Mouse (Mus musculus): ENCODE measurements around the gene Defb36. TPM values are rescaled to one million over a fixed set of nuclear protein-coding genes. Genes with fewer than 3 reads are reported as not detected.

Defb36 gene
- polyA plus RNA-seq, 1 experiment: not detected

DNA sequence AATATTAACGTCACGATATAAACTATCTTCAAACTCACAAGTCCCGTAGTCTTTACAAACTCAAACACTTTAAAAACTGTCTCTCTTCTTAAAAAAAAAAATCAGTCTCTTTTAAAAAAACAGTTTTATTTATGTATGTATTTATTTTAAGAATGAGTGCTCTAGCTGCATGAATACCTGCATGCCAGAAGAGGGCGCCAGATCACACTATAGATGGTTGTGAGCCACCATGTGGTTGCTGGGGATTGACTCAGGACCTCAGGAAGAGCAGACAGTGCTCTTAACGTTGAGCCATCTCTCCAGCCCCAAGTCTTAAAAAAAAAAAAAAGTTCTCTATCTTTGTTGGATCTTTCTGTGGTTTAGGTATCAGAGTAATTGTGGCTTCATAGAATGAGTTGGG is 13.2 kb downstream of the Defb36 start:
- no peak overlapping the region for H3K4me3 ChIP-seq (ENCODE audit: insufficient read depth, low read length)
- no peaks in the 10 kb centered on the region for H3K4me1 ChIP-seq (ENCODE audit: control insufficient read depth, insufficient read depth, low read length)
- H3K27ac ChIP-seq (ENCODE audit: insufficient read depth, low read length): no peak overlapping the region
- no peak for TF ChIP-seq POLR2A (IDR thresholded peaks at IDR 0.05; ENCODE audit: extremely low read depth, insufficient read depth, low read length)
- TF ChIP-seq CTCF (IDR thresholded peaks at IDR 0.05; ENCODE audit: extremely low read depth, insufficient read depth, low read length): 0 out of 2 replicates have a peak, but pooled peaks have one; percentile 12

DNA sequence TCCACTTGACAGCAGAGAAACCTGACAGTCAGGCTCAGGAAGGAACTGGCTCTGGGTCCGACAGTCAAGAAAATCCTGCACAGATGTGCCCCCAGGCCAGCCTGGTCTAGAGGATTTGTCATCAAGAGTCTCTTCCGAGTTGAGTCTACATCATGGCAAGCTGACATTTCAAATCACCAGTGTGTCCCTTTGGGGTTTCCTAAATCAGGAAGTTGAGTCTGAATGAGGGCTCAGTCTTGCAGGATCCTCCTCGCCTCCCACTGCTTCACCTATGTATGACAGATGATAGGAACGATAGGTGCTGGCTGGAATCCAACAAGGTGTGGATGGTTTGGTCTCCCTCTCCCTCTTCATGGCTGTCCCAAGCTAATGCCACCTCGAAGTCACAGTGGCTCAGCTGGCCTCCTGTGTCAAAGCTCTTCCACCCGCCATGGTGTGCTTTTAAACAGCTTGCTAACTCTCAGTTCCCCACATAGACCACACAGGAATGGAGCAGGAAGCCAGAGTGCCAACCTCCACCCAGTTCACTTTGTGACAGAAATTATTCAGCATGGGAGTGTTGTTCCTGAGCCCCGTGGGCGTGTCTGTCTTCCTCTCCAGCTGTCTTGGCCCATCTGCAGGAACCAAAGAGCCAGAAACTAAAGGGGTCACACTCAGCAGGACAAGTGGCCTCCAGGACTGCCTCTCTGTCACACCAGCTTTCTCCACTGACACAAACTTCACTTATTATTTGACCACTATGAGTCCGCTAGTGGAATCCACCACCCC is 16.4 kb downstream of the Defb36 start:
- no peak overlapping the region for H3K27ac ChIP-seq (ENCODE audit: insufficient read depth, low read length)
- no peaks in the 10 kb centered on the region for H3K4me1 ChIP-seq (ENCODE audit: control insufficient read depth, insufficient read depth, low read length)
- H3K4me3 ChIP-seq (ENCODE audit: insufficient read depth, low read length): no peak overlapping the region
- no peak for TF ChIP-seq CTCF (IDR thresholded peaks at IDR 0.05; ENCODE audit: extremely low read depth, insufficient read depth, low read length)
- TF ChIP-seq POLR2A (IDR thresholded peaks at IDR 0.05; ENCODE audit: extremely low read depth, insufficient read depth, low read length): no peak

DNA sequence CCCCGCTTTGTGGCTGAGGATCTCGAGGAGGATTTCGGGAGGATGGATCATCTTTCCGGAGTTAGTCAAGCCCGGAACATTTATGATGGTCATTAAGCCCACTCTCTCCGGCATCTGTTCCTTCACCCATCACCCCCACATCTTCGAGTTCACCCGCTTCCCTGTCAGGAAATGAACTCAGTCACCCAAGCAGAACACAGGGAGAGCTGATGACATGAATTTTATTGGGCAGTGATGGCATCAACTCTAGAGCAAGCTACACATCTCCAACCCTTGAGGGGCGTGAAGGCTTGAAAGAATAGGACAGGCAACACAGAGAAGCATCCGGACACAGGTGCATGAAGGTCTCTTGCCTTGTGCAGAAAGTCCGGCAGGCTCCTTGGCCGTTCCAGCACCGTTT is 18.0 kb downstream of the Defb36 start:
- H3K27ac ChIP-seq (ENCODE audit: insufficient read depth, low read length): no peak overlapping the region
- H3K4me3 ChIP-seq (ENCODE audit: insufficient read depth, low read length): no peak overlapping the region
- H3K4me1 ChIP-seq (ENCODE audit: control insufficient read depth, insufficient read depth, low read length): no peaks in the 10 kb centered on the region
- TF ChIP-seq POLR2A (IDR thresholded peaks at IDR 0.05; ENCODE audit: extremely low read depth, insufficient read depth, low read length) (no peak), CTCF (IDR thresholded peaks at IDR 0.05; ENCODE audit: extremely low read depth, insufficient read depth, low read length) (no peak)

DNA sequence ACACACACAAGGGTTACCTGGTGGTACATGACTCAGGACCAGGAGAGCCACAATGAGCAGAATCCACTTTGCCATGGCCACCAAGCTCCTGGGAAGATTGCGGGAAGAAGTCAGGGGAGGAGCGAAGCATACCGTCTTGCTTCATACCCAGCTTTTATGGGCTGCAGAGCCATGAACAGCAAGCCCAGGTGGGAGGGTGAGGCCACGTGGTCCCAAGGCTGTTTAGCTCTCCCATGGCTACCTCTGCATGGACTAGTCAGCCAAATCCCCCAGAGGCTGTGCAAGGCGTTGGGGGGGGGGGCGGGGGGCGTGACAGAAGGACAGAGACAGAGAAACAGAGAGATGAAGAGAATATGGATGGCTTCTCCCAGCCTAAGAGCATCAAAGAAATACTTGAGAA is 18.8 kb downstream of the Defb36 start, which contains the start of gene Defb25:
Gene Defb25, minus strand, starts transcription at position 101 of the 400 bp plus-strand sequence.
- H3K27ac ChIP-seq (ENCODE audit: insufficient read depth, low read length): no peak within 1 kb of the TSS
- no peaks in the 10 kb centered on the region for H3K4me1 ChIP-seq (ENCODE audit: control insufficient read depth, insufficient read depth, low read length)
- TF ChIP-seq CTCF (IDR thresholded peaks at IDR 0.05; ENCODE audit: extremely low read depth, insufficient read depth, low read length) (no peak), POLR2A (IDR thresholded peaks at IDR 0.05; ENCODE audit: extremely low read depth, insufficient read depth, low read length) (no peak)
- no peak within 1 kb of the TSS for H3K4me3 ChIP-seq (ENCODE audit: insufficient read depth, low read length)

DNA sequence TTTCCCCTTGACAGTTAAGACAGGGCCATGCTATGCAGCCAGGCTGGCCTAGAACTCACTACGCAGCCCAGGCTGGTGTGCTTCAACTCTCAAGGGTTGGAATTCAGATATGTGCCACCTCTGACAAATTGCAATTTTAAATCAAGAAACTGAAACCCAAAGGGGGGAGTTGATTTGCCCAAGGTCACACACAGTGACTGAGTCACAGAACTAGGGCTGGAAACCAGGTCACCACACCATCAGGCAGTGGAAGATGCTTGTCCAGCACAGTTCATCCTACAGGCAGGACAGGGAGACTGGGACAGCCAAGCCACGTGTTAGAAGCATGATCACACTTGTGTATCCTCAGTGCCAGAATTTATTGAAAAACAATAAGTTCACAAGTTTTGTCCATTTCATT is 20.4 kb downstream of the Defb36 start:
- Histone ChIP-seq H3K4me3 (ENCODE audit: insufficient read depth, low read length) (no peak overlapping the region), H3K27ac (ENCODE audit: insufficient read depth, low read length) (no peak overlapping the region), H3K4me1 (ENCODE audit: control insufficient read depth, insufficient read depth, low read length) (no peaks in the 10 kb centered on the region)
- TF ChIP-seq POLR2A (IDR thresholded peaks at IDR 0.05; ENCODE audit: extremely low read depth, insufficient read depth, low read length): no peak
- TF ChIP-seq CTCF (IDR thresholded peaks at IDR 0.05; ENCODE audit: extremely low read depth, insufficient read depth, low read length): no peak

DNA sequence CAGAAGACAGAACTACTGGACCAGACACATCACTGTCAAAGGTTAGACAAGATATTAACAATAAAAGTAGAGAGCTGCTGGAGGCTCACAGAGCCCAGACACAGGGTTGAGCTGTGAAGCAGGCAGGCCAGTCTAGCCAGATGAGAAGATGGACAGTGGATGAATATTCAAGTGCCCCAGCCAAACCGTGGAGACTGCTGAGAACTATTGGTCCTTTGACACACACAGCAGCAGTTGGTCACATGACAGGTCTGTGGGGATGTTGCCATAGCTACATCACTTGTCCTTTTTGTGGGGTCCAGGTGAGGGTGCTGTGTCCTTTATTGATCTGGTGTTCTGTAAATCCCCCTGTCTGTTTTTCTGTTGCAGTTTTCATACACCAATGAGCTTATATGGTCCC is 21.1 kb downstream of the Defb36 start:
- Histone ChIP-seq H3K4me1 (ENCODE audit: control insufficient read depth, insufficient read depth, low read length) (no peaks in the 10 kb centered on the region), H3K27ac (ENCODE audit: insufficient read depth, low read length) (no peak overlapping the region), H3K4me3 (ENCODE audit: insufficient read depth, low read length) (no peak overlapping the region)
- TF ChIP-seq CTCF (IDR thresholded peaks at IDR 0.05; ENCODE audit: extremely low read depth, insufficient read depth, low read length) (no peak), POLR2A (IDR thresholded peaks at IDR 0.05; ENCODE audit: extremely low read depth, insufficient read depth, low read length) (no peak)

DNA sequence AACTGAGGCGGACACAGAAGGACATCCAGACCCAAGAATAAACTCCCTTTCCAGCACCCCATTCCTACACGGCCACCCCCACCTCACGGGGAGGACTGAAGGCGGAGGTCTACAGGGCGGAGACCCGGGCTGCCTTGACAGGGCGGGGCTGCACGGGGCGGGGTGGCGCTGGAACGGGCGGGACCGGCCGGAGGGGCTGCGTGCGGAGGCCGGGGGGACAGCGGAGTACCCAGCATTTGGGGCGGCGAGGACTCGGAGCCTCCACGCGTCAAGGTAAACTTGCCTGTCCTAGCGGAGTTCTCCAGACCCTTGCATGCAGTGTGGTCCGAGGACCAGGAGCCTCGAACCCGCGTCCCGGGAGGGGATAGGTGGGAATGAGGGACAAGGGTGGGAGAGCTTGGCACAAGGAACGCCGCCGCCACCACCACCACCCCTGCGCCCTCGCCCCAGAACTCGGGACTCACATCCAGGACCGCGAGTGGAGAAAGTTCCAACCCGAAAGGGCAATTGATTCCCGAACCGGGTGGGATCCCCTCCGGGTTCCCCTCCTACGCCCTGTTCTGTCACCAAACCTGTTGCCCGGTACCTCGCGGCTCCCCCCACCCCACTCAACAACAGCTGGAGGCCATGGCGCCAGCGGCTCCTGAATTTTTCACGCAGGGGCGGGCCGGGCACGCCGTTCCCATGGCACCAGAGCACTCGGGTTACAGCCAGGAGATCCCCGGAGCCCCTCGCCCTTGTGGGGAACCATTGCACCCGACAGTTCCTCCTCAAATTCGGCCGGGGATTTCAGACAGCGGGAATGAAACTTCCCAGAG is 22.9 kb downstream of the Defb36 start, which contains the start of gene Rem1:
Gene Rem1, plus strand, starts transcription at position 178 of the 818 bp plus-strand sequence.
- TF ChIP-seq POLR2A (IDR thresholded peaks at IDR 0.05; ENCODE audit: extremely low read depth, insufficient read depth, low read length) (no peak), CTCF (IDR thresholded peaks at IDR 0.05; ENCODE audit: extremely low read depth, insufficient read depth, low read length) (no peak)
- no peaks in the 10 kb centered on the region for H3K4me1 ChIP-seq (ENCODE audit: control insufficient read depth, insufficient read depth, low read length)
- no peak within 1 kb of the TSS for H3K27ac ChIP-seq (ENCODE audit: insufficient read depth, low read length)
- peak within 1 kb of the TSS; percentile 16; the same call in 1 of the 2 replicates for H3K4me3 ChIP-seq (ENCODE audit: insufficient read depth, low read length)

DNA sequence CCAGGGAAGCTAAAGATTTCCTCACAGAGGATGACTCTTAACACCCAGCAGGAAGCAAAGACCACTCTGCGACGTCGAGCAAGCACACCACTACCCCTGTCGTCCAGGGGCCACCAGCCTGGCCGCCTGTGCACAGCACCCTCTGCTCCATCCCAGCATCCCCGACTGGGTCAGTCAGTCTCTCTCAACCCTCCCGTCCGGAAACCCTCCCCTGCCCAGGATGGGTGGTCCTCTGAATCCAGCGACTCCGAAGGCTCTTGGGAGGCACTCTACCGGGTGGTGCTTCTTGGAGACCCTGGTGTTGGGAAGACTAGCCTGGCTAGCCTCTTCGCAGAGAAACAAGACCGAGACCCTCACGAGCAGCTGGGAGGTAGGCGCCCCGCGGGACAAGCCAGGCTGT is 23.9 kb downstream of the Defb36 start:
- H3K4me3 ChIP-seq (ENCODE audit: insufficient read depth, low read length): no peak overlapping the region
- no peaks in the 10 kb centered on the region for H3K4me1 ChIP-seq (ENCODE audit: control insufficient read depth, insufficient read depth, low read length)
- no peak overlapping the region for H3K27ac ChIP-seq (ENCODE audit: insufficient read depth, low read length)
- TF ChIP-seq CTCF (IDR thresholded peaks at IDR 0.05; ENCODE audit: extremely low read depth, insufficient read depth, low read length) (no peak), POLR2A (IDR thresholded peaks at IDR 0.05; ENCODE audit: extremely low read depth, insufficient read depth, low read length) (no peak)

DNA sequence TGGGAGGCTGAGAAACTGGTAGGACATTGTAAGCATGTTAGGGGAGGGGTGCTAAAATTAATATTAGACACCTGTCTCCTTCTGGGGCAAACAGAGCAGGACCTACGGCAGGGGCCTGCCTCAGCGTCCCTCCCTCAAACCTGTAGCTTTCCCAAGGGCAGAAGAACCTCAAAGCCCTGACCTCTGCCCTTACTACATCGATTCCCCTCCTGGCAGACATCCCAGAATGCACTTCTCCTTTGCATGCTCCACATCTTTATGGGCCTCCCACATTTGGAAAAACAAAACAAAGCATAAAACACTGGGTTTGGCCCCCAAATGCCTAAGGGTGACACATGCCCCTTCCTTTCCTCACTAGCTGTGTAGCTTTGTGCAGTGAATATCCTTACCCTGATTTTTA is 25.1 kb downstream of the Defb36 start:
- no peak overlapping the region for H3K27ac ChIP-seq (ENCODE audit: insufficient read depth, low read length)
- TF ChIP-seq CTCF (IDR thresholded peaks at IDR 0.05; ENCODE audit: extremely low read depth, insufficient read depth, low read length) (no peak), POLR2A (IDR thresholded peaks at IDR 0.05; ENCODE audit: extremely low read depth, insufficient read depth, low read length) (no peak)
- no peak overlapping the region for H3K4me3 ChIP-seq (ENCODE audit: insufficient read depth, low read length)
- H3K4me1 ChIP-seq (ENCODE audit: control insufficient read depth, insufficient read depth, low read length): no peaks in the 10 kb centered on the region

Measured in cortical plate, adult 2 months (tissue).